Comparison of ENCODE assay signal across 10 mouse cellular contexts in the genomic region with DNA sequence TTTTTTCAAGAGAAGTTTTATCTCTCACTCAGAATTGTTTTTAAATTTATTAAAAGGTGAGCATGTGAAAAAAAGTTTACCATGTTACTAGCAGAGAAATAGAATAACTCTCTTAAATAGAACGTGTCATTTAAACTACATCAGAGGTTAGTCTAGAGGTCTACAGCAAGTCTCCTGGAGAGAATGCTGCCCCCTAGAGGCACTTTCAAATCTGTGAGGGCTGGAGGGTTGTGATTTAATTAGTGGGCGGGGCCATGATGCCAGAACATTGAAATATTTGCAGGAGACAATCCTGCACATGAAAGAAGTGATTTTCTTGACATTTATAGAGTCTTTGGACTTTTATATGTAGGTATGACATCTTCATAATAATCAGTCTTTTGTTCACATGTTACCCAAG. TPM values are rescaled to one million over a fixed set of nuclear protein-coding genes. Genes with fewer than 3 reads are reported as not detected.
DNase-seq lines count a peak whose midpoint lies in the region.
"Had no signal": no experiment of that assay in that cellular context is flagged by ENCODE, and none has a peak within 500 bp of the region (broad histone marks: within the 10 kb centered on the region; RNA-seq: fewer than 3 reads in every experiment).

No protein-coding gene starts in this region.

- WGBS in hindbrain, embryonic 10.5 days = 46% methylated on average over 2 of the region's 2 CpGs

- H3K9me3 ChIP-seq in hindbrain, embryonic 10.5 days = no peaks in the 10 kb centered on the region
- H3K9me3 ChIP-seq: stomach, embryonic 15.5 days had no signal

- H3K4me3 ChIP-seq in hindbrain, embryonic 10.5 days = no peak overlapping the region
- H3K4me3 ChIP-seq: stomach, embryonic 15.5 days had no signal

- intact Hi-C loops in left cerebral cortex, postnatal 4 days (cut with DNase I) = no loop called here
- intact Hi-C loops in left cerebral cortex, postnatal 36 days (cut with DNase I) = loop anchor here (5.0 kb wide), 1 partner anchor 119 kb away; no protein-coding TSS in a partner anchor

- peak; percentile 42 for DNase-seq in left cerebral cortex, postnatal 4 days
- no peak for DNase-seq in left cerebral cortex, postnatal 36 days (ENCODE audit: low spot score in 2 of 2)
- DNase-seq in R1 (ENCODE audit: low read depth, low spot score) = peak; percentile 67
- DNase-seq in cerebellum, adult 9-10 months = peak; percentile 39
- peak; percentile 61 for DNase-seq in kidney, postnatal 10 days
- no peak for DNase-seq in MN1 (ENCODE audit: low spot score)
- no peak for DNase-seq in urinary bladder, postnatal 25 days (ENCODE audit: low spot score)
- DNase-seq in hindbrain, embryonic 10.5 days (ENCODE audit: low spot score) = no peak

- H3K4me1 ChIP-seq in hindbrain, embryonic 10.5 days (replicated peaks) = no peaks in the 10 kb centered on the region
- H3K4me1 ChIP-seq: stomach, embryonic 15.5 days had no signal

- H3K27me3 ChIP-seq in hindbrain, embryonic 10.5 days (ENCODE audit: insufficient read depth, poor library complexity, severe bottlenecking) = no peaks in the 10 kb centered on the region
- H3K27me3 ChIP-seq: stomach, embryonic 15.5 days had no signal

- no peak overlapping the region for H3K27ac ChIP-seq in hindbrain, embryonic 10.5 days
- H3K27ac ChIP-seq: stomach, embryonic 15.5 days had no signal

- no peaks in the 10 kb centered on the region for H3K36me3 ChIP-seq in hindbrain, embryonic 10.5 days
- H3K36me3 ChIP-seq: stomach, embryonic 15.5 days had no signal

RNA-seq across cellular contexts. Expression of a gene that starts 29.9 kb away (rescaled TPM):
- 1 to 10 TPM in 1 of 2 experiments, under 1 TPM in 1; 0.95 to 1.1 TPM for total RNA-seq in left cerebral cortex, postnatal 4 days (2021)
- total RNA-seq in left cerebral cortex, postnatal 36 days (2021) = 1 to 10 TPM; 1.1 to 1.3 TPM
- polyA plus RNA-seq in hindbrain, embryonic 10.5 days (2016; fragmentation: Nextera tagmentation; extraction: Ambion mirVana) = 0.12 and 1.2 TPM in 2 replicates
- total RNA-seq: hematopoietic stem cell, adult 5-6 weeks had no signal

Comparison
In these comparisons a context has a peak if more than half of its experiments do, and no peak if none do; other contexts are left out.
1. DNase-seq: peak in left cerebral cortex, postnatal 4 days (single experiment), R1 (single experiment), cerebellum, adult 9-10 months (single experiment) and kidney, postnatal 10 days (single experiment); none in left cerebral cortex, postnatal 36 days (0 of 2), MN1 (single experiment), urinary bladder, postnatal 25 days (single experiment) and hindbrain, embryonic 10.5 days (single experiment).